Mouse (Mus musculus) embryonic facial prominence, embryonic 14.5 days (tissue): ENCODE data around the gene Dgkz. TPM values are rescaled to one million over a fixed set of nuclear protein-coding genes. Genes with fewer than 3 reads are reported as not detected.

Experiments
- ATAC-seq: fragments of 200-750 bp; cut with Nextera tagmentation; 2 replicates; pipeline ENCODE4 v1.8.0; 2017; ENCODE audit warnings: low read depth, moderate number of reproducible peaks, moderate TSS enrichment
- DNase-seq: peaks from one replicate; pipeline ENCODE4 v3.0.0-alpha.2; 2015; ENCODE audit warnings: low spot score
- H3K27ac ChIP-seq: fragments of 300-500 bp; sonication (generic); replicated peaks from 2 replicates; pipeline ENCODE4 v1.5.1; 2014; ENCODE audit warnings: low read depth, mild to moderate bottlenecking, low read length, moderate library complexity
- H3K27me3 ChIP-seq: fragments of 300-500 bp; sonication (generic); replicated peaks from 2 replicates; pipeline ENCODE4 v1.6.1; 2014; ENCODE audit warnings: low read length; ENCODE audit not compliant: control insufficient read depth, insufficient read depth
- H3K36me3 ChIP-seq: fragments of 300-500 bp; sonication (generic); 2 replicates; pipeline ENCODE4 v1.6.1; 2014; ENCODE audit warnings: low read length, mixed read lengths; ENCODE audit not compliant: control insufficient read depth, insufficient read depth
- H3K4me1 ChIP-seq: fragments of 300-500 bp; sonication (generic); 2 replicates; pipeline ENCODE4 v1.6.1; 2014; ENCODE audit warnings: antibody characterized with exemption, low read length; ENCODE audit not compliant: control insufficient read depth, insufficient read depth
- H3K4me2 ChIP-seq: fragments of 300-500 bp; sonication (generic); 2 replicates; pipeline ENCODE4 v1.6.1; 2014; ENCODE audit warnings: low read depth, mild to moderate bottlenecking, low read length, moderate library complexity, mixed read lengths
- H3K4me3 ChIP-seq: fragments of 300-500 bp; sonication (generic); 2 replicates; pipeline ENCODE4 v1.5.1; 2014; ENCODE audit warnings: low read depth, mild to moderate bottlenecking, low read length
- H3K9ac ChIP-seq: fragments of 300-500 bp; sonication (generic); 2 replicates; pipeline ENCODE4 v1.6.1; 2014; ENCODE audit warnings: low read depth, mild to moderate bottlenecking, low read length, moderate library complexity, mixed read lengths
- H3K9me3 ChIP-seq: fragments of 300-500 bp; sonication (generic); 2 replicates; pipeline ENCODE4 v1.6.1; 2016; ENCODE audit warnings: low read length; ENCODE audit not compliant: control insufficient read depth
- WGBS: fragments of 180-500 bp; shearing (Covaris S2); extraction: QIAGEN DNeasy Blood & Tissue Kit; methylation state at CpG from one replicate; pipeline ENCODE4 v1.1.7; 2014; 5-methylcytosine and 5-hydroxymethylcytosine counted together
- polyA plus RNA-seq: library from polyadenylated mRNA; unstranded; fragments of >200 nt; fragmentation: Nextera tagmentation; extraction: Ambion mirVana; gene quantifications from 2 replicates; pipeline ENCODE4 v1.2.1, GENCODE M21; 2014

Dgkz gene
- polyA plus RNA-seq, 1 experiment from 2014 or later = 47.4 TPM

GRCm38 (mm10) chr2:91959544-91960410, 15.9 kb downstream of the Dgkz start:
- no peaks in the 10 kb centered on the region for H3K9me3 ChIP-seq
- no peak overlapping the region for H3K9ac ChIP-seq
- H3K4me3 ChIP-seq = no peak overlapping the region
- ATAC-seq (no peak), DNase-seq (no peak)
- H3K36me3 ChIP-seq = peaks cover 1% of the 10 kb centered on the region; the same call in 1 of the 2 replicates
- H3K27me3 ChIP-seq = no peaks in the 10 kb centered on the region
- WGBS = 76% methylated on average over 11 of the region's 11 CpGs
- no peak overlapping the region for H3K4me2 ChIP-seq
- no peak overlapping the region for H3K27ac ChIP-seq
- H3K4me1 ChIP-seq = peaks cover 20% of the 10 kb centered on the region

- no peaks in the 10 kb centered on the region for H3K27me3 ChIP-seq
- peaks cover 4% of the 10 kb centered on the region; the same call in 1 of the 2 replicates for H3K36me3 ChIP-seq
- 44% methylated on average over 9 of the region's 10 CpGs for WGBS
- no peak overlapping the region for H3K4me2 ChIP-seq
- ATAC-seq = no peak
- no peak overlapping the region for H3K9ac ChIP-seq
- peaks cover 22% of the 10 kb centered on the region for H3K4me1 ChIP-seq
- no peak overlapping the region for H3K4me3 ChIP-seq
- DNase-seq = peak; percentile 52
- H3K9me3 ChIP-seq = no peaks in the 10 kb centered on the region
- H3K27ac ChIP-seq = no peak overlapping the region
Measured at GRCm38 (mm10) chr2:91958701-91959457, 16.8 kb downstream of the Dgkz start.

GRCm38 (mm10) chr2:91958049-91958448, 17.6 kb downstream of the Dgkz start:
- H3K4me3 ChIP-seq = no peak overlapping the region
- H3K4me2 ChIP-seq = no peak overlapping the region
- ATAC-seq = no peak
- no peak overlapping the region for H3K9ac ChIP-seq
- peaks cover 23% of the 10 kb centered on the region for H3K4me1 ChIP-seq
- no peak for DNase-seq
- 89% methylated on average over 8 of the region's 8 CpGs for WGBS
- H3K36me3 ChIP-seq = peaks cover 4% of the 10 kb centered on the region; the same call in 1 of the 2 replicates
- no peak overlapping the region for H3K27ac ChIP-seq
- H3K9me3 ChIP-seq = no peaks in the 10 kb centered on the region
- H3K27me3 ChIP-seq = no peaks in the 10 kb centered on the region

- DNase-seq (peak; percentile 85), ATAC-seq (peak; percentile 82)
- H3K4me3 ChIP-seq = no peak overlapping the region
- 20% methylated on average over 2 of the region's 4 CpGs for WGBS
- peaks cover 4% of the 10 kb centered on the region; the same call in 1 of the 2 replicates for H3K36me3 ChIP-seq
- no peak overlapping the region for H3K9ac ChIP-seq
- no peaks in the 10 kb centered on the region for H3K9me3 ChIP-seq
- H3K4me1 ChIP-seq = peaks cover 16% of the 10 kb centered on the region
- H3K27ac ChIP-seq = no peak overlapping the region
- H3K4me2 ChIP-seq = no peak overlapping the region
- no peaks in the 10 kb centered on the region for H3K27me3 ChIP-seq
Measured at GRCm38 (mm10) chr2:91957096-91957495, 18.6 kb downstream of the Dgkz start.

- 78% methylated on average over 6 of the region's 6 CpGs for WGBS
- no peaks in the 10 kb centered on the region for H3K9me3 ChIP-seq
- no peaks in the 10 kb centered on the region for H3K27me3 ChIP-seq
- no peak overlapping the region for H3K9ac ChIP-seq
- H3K4me3 ChIP-seq = no peak overlapping the region
- H3K4me2 ChIP-seq = no peak overlapping the region
- no peak overlapping the region for H3K27ac ChIP-seq
- DNase-seq (no peak), ATAC-seq (no peak)
- H3K36me3 ChIP-seq = peaks cover 4% of the 10 kb centered on the region; the same call in 1 of the 2 replicates
- peaks cover 14% of the 10 kb centered on the region for H3K4me1 ChIP-seq
Measured at GRCm38 (mm10) chr2:91955875-91956274, 19.8 kb downstream of the Dgkz start.

- H3K9ac ChIP-seq = no peak overlapping the region
- 91% methylated on average over 4 of the region's 4 CpGs for WGBS
- no peak overlapping the region for H3K27ac ChIP-seq
- H3K9me3 ChIP-seq = no peaks in the 10 kb centered on the region
- ATAC-seq = no peak
- peaks cover 21% of the 10 kb centered on the region for H3K4me1 ChIP-seq
- no peaks in the 10 kb centered on the region for H3K27me3 ChIP-seq
- DNase-seq = no peak
- peaks cover 4% of the 10 kb centered on the region; the same call in 1 of the 2 replicates for H3K36me3 ChIP-seq
- H3K4me3 ChIP-seq = no peak overlapping the region
- H3K4me2 ChIP-seq = no peak overlapping the region
Measured at GRCm38 (mm10) chr2:91955121-91955591, 20.5 kb downstream of the Dgkz start.

- Histone ChIP-seq H3K9me3 (no peaks in the 10 kb centered on the region), H3K4me1 (peaks cover 33% of the 10 kb centered on the region), H3K27ac (peak overlapping the region; percentile 18; the same call in 1 of the 2 replicates), H3K4me3 (no peak overlapping the region), H3K27me3 (no peaks in the 10 kb centered on the region), H3K4me2 (no peak overlapping the region), H3K9ac (0 out of 2 replicates have a peak overlapping the region, but pooled peaks have one; percentile 2), H3K36me3 (peaks cover 4% of the 10 kb centered on the region; the same call in 1 of the 2 replicates)
- ATAC-seq (no peak), DNase-seq (peak; percentile 64)
- 22% methylated on average over 4 of the region's 5 CpGs for WGBS
Measured at GRCm38 (mm10) chr2:91953825-91954224, 21.8 kb downstream of the Dgkz start.

GRCm38 (mm10) chr2:91950275-91951085, 25.2 kb downstream of the Dgkz start:
- peak overlapping the region; percentile 63 for H3K27ac ChIP-seq
- H3K27me3 ChIP-seq = no peaks in the 10 kb centered on the region
- H3K4me3 ChIP-seq = peak overlapping the region; percentile 10; the same call in 1 of the 2 replicates
- ATAC-seq = peak; percentile 69
- H3K9me3 ChIP-seq = no peaks in the 10 kb centered on the region
- H3K9ac ChIP-seq = peak overlapping the region; percentile 51
- peaks cover 4% of the 10 kb centered on the region; the same call in 1 of the 2 replicates for H3K36me3 ChIP-seq
- H3K4me2 ChIP-seq = peak overlapping the region; percentile 43
- DNase-seq = peak; percentile 85
- peaks cover 36% of the 10 kb centered on the region for H3K4me1 ChIP-seq
- WGBS = 12% methylated on average over 13 of the region's 15 CpGs
